Mouse (Mus musculus): ENCODE data around the gene Cldn4.
A peak's percentile ranks its signal among the peaks of the same experiment; 100 is the strongest.

The Cldn4 gene

GRCm38 (mm10) chr5:134932179-134932902 is 14.4 kb downstream of the Cldn4 start, which contains the start of gene Mettl27:
Gene Mettl27, plus strand, starts transcription at chr5:134932368.
- DNase-seq (ENCODE audit: low spot score in 2 of 2) = peak; percentile 73 to 78

- DNase-seq (ENCODE audit: low spot score in 2 of 2) = no peak
These were observed 16.7 kb downstream of the Cldn4 start for GRCm38 (mm10) chr5:134929988-134930387.

DNA sequence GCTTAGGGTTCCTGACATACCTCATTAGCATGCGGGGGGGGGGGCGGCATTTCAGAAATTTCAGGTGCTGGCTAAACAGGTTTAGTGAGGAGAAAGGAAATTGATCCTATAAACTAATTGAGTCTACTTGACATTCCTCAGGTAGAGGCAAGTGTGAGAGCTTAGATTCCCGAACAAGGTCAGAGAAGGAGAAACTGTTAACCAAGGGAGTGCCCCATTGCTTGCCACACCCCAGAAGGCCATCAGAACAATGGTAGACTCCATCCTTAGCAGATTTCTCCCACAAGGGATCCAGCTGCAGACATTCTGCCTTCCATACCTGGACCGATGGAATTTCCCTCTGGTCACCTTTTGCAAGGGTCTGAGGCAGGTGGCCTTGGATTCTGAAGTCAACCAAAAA is 20.0 kb downstream of the Cldn4 start:
- no peak for DNase-seq (ENCODE audit: low spot score in 2 of 2)

DNA sequence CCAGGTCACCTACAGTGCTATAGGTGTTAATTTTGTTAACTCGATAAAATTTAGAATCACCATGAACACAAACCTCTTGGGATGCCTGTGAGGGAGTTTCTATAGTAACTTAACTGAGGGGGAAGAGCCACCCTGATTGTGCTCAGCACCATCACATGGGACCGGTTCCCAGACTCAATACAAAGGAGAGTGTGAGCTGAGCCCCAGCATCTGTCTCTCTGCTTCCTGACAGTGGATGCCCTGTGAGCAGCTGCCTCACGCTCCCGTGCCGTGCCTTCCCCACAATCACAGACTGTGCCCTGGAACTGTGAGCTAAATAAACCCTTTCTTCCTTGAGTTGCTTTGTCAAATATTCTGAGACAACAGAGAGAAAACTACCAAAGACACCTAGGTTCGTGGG is 23.6 kb downstream of the Cldn4 start:
- DNase-seq (ENCODE audit: low spot score in 2 of 2) = no peak

- no peak for DNase-seq (ENCODE audit: low spot score in 2 of 2)
These were observed 25.6 kb downstream of the Cldn4 start for GRCm38 (mm10) chr5:134921106-134921505.

DNA sequence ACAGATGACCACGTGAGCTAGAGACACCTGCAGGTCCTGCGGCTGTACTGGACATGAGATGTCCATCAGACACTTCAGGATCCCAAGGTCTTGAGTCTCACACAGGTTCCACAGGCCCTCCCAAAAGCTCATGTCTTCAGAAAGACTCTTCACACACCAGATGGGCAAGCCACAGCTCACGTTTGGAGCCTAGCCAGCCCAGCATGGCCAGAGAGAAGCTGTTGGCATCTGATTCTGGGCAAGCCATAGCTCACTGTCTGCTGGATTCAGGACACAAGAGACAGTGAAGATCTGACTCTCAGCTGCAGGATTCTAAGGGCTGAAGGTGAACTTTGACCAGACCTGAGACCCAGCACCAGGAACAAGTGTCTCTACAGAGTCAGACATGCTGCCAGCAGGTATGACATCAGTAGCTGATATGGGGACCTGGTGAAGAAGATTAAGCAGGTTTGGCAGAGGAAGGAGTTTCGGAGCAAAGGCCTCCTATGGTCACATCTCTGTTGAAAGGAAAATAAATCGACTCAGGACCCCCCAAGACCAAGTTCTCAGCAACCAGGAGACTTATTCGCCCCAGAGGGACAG is 26.5 kb downstream of the Cldn4 start:
- DNase-seq (ENCODE audit: low spot score in 2 of 2) = no peak

DNA sequence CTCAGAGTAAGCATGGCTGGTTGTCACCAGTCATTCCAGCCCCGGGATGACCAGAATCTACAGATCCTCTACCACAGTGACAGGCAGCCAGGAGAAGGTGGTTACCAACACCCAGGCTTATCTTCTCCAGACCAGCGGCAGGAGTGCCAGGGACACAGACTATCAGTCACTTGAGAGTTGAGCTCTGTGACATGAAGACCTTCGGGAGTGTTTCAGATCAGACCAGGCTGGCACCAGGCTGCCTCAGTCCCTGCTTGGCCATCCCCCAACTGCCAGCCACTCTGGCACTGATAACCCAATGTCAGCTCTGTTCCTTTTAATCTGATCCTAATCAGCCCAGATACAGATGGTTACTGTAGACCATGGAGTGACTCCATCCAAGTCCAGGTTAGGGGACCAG is 27.6 kb downstream of the Cldn4 start:
- DNase-seq (ENCODE audit: low spot score in 2 of 2) = no peak

GRCm38 (mm10) chr5:134918071-134918832 is 28.5 kb downstream of the Cldn4 start:
- no peak for DNase-seq (ENCODE audit: low spot score in 2 of 2)

GRCm38 (mm10) chr5:134915311-134915710 is 31.4 kb downstream of the Cldn4 start, which contains the start of gene Cldn13:
Gene Cldn13, minus strand, starts transcription at chr5:134915526.
- DNase-seq (ENCODE audit: low spot score in 2 of 2) = no peak

DNA sequence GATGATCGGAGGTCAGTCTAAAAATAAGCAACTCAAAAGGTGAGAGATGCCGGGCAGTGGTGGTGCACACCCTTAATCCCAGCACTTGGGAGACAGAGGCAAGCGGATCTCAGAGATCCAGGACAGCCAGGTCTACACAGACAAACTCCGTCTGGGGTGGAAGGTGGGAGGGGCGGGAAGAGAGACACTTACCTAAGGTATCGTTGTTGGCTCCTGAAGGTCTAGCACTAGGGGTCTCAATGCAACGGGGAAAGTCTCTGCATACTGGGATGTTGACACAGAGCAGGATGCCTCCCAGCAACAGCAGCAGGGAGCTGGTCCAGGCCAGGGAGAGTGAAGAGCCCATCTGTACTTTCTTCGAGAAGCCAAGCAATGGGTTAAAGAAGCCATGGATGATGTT is 32.2 kb downstream of the Cldn4 start:
- DNase-seq (ENCODE audit: low spot score in 2 of 2) = no peak

DNA sequence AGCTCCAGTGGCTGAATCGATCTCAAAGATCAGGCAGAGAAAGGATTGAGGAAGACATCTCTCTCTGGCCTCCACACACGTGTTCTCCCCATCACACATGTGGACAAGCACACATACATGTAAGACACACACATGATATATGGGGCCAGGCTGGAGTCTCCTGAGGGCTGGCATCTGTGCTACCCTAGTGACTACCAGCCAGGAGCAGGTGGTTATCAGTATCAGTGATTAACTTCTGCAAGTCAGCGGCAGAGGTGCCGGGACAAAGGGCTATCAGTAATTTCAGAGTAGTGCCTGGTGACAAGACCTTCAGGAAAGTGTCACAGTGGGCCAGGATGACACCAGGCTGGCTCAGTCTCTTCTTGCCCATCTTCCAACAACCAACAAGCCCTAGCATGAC is 33.0 kb downstream of the Cldn4 start:
- DNase-seq (ENCODE audit: low spot score in 2 of 2) = no peak

DNA sequence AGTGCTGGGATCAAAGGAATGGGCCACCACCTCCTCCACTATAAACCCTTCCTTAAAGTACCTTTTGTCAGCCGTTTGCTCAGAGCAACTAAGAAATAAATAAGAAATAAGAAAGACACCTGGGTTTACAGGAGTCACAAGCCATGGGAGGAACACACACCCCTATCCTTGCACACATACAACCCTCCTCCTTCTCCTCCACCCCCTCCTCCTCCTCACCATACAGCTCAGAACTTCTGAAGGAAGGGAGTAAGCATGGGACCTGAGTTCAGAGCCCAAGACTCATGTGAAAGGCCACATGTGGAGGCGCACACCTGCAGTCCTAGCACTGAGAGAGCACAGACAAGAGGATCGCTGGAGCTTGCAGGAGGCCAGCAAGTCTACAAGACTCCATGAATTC is 33.4 kb downstream of the Cldn4 start:
- no peak for DNase-seq (ENCODE audit: low spot score in 2 of 2)

GRCm38 (mm10) chr5:134911901-134912300 is 34.8 kb downstream of the Cldn4 start:
- DNase-seq (ENCODE audit: low spot score in 2 of 2) = no peak

DNA sequence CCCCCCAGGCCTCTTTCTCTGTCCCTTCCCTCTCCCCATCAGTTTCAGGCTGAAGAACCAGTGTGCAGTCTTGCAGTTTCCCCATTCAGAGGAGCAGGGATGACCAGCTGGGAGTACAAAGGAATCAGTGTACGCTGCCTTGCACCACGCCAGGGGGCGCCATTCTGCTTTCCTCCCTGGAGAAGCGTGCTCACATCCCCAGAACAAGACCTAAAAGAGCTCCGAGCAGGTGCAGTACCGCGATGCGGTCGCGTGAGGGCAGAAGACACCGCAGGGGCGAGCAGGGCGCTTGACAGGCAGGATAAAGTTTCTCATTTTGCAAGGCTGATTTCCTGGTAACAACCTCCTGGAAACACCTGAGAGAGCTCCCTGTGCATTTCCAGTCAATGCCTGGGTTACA is 39.6 kb downstream of the Cldn4 start:
- peak; percentile 87 to 88 for DNase-seq (ENCODE audit: low spot score in 2 of 2)

DNA sequence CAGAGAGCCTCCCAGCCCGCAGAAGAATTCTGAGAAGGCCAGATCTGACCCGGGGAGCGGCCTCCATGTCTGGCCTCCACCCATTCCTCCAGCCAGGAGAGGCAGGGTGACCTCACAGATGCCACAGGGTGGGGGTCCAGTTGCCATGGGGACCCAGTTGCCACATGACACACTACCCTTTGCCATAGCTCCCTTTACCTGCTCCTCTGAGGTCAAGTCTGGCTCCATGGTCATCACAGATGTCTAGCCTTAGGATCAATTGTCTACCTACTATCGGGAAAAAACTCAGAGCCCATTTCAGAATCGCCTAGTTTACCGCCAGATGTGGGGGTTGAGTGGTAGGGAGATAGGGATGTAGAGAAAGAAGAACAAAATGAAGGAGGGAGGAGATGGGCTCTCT is 40.1 kb downstream of the Cldn4 start, which contains the start of gene Tmem270:
Gene Tmem270 (minus strand): TSS at position 101 of the 400 bp plus-strand sequence.
- no peak for DNase-seq (ENCODE audit: low spot score in 2 of 2)

GRCm38 (mm10) chr5:134901644-134902027 is 45.1 kb downstream of the Cldn4 start:
- DNase-seq (ENCODE audit: low spot score in 2 of 2) = no peak

GRCm38 (mm10) chr5:134901012-134901643 is 45.6 kb downstream of the Cldn4 start:
- peak; percentile 10 to 15 for DNase-seq (ENCODE audit: low spot score in 2 of 2)

GRCm38 (mm10) chr5:134897596-134897995 is 49.1 kb downstream of the Cldn4 start:
- DNase-seq (ENCODE audit: low spot score in 2 of 2) = no peak

DNA sequence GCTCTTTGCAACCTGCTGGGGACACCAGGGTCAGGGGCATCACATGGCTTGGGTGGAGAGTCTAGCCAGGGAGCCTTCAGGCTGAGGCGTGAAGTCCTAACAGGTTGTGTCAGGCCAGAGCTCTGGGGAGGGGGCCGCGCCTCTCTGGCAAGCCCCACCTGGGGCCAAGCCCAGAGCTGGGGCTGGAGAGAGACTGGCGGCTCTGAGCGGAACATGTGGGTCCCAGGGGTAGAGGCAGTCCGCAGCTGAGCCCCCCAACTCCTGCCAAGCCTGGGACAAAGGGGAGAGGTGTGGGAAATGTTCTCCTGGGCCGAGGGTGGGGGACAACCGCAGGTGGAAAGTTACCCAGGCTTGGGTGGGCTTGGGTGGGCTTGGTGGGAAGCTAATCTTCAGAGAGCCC is 49.8 kb downstream of the Cldn4 start:
- DNase-seq (ENCODE audit: low spot score in 2 of 2) = no peak

GRCm38 (mm10) chr5:134895291-134895690 is 51.4 kb downstream of the Cldn4 start:
- DNase-seq (ENCODE audit: low spot score in 2 of 2) = no peak
